ENCODE assay signal across 7 mouse cellular contexts in the genomic region with DNA sequence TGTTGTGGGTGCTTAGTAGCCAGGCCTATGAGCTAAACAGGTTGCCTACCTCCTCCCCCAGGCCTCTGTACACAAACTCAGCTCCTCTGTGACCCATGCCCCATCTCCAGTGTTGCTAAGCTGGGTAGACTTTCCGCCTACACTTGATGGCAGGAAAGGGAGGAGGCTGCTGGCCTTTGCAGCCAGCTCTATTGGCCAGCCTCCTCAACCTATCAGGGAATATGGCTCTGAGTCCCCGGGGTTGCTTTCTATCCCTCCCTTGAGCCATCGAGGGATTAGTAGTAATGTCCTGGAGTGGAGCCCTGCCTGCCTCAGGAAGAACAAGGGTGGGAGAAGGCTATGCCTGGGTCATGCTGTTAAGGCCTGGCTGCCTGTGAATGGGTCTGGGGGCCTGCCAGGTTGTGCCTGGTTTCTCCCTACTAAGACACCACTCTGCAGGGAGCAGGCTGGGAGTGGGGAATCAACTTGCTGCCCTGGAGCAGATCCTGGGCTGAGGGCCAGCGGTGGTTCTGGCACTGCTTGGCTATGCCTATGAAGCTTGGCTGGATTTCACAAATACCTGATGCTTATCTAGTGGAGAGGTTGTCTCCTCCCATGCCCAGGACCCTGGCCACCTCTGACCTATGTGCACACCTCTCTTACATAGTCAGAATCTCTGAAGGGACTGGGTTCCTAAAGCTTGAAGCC. TPM values are rescaled to one million over a fixed set of nuclear protein-coding genes. Genes with fewer than 3 reads are reported as not detected.
A peak's percentile ranks its signal among the peaks of the same experiment; 100 is the strongest.
DNase-seq lines count a peak whose midpoint lies in the region; ATAC-seq and TF ChIP-seq lines count a peak whose summit lies in the region.

No protein-coding gene starts in this region.

- no peaks in the 10 kb centered on the region for H3K36me3 ChIP-seq in midbrain, embryonic 13.5 days
- no peaks in the 10 kb centered on the region for H3K36me3 ChIP-seq in midbrain, embryonic 11.5 days (ENCODE audit: control insufficient read depth, insufficient read depth, low read length)
- H3K36me3 ChIP-seq in kidney, postnatal 0 days (ENCODE audit: insufficient read depth, low read length): no peaks in the 10 kb centered on the region
- no peaks in the 10 kb centered on the region for H3K36me3 ChIP-seq in neural tube, embryonic 15.5 days

- no peak overlapping the region for H3K27ac ChIP-seq in midbrain, embryonic 13.5 days
- H3K27ac ChIP-seq in midbrain, embryonic 11.5 days (ENCODE audit: low read depth, low read length): no peak overlapping the region
- H3K27ac ChIP-seq in kidney, postnatal 0 days: peak overlapping the region; percentile 5
- H3K27ac ChIP-seq in neural tube, embryonic 15.5 days (replicated peaks): no peak overlapping the region

- no peaks in the 10 kb centered on the region for H3K27me3 ChIP-seq in midbrain, embryonic 13.5 days
- H3K27me3 ChIP-seq in midbrain, embryonic 11.5 days (ENCODE audit: control insufficient read depth, insufficient read depth, low read length): no peaks in the 10 kb centered on the region
- no peaks in the 10 kb centered on the region for H3K27me3 ChIP-seq in kidney, postnatal 0 days (ENCODE audit: insufficient read depth, low read length)
- H3K27me3 ChIP-seq in neural tube, embryonic 15.5 days (replicated peaks): no peaks in the 10 kb centered on the region

- no peaks in the 10 kb centered on the region for H3K9me3 ChIP-seq in midbrain, embryonic 13.5 days
- no peaks in the 10 kb centered on the region for H3K9me3 ChIP-seq in midbrain, embryonic 11.5 days (ENCODE audit: control insufficient read depth, low read length)
- no peaks in the 10 kb centered on the region for H3K9me3 ChIP-seq in kidney, postnatal 0 days (replicated peaks; ENCODE audit: low read length)
- no peaks in the 10 kb centered on the region for H3K9me3 ChIP-seq in neural tube, embryonic 15.5 days (replicated peaks)

- DNase-seq in midbrain, embryonic 11.5 days (ENCODE audit: low spot score, missing footprints): no peak
- peak; percentile 55 to 76 for DNase-seq in adrenal gland, postnatal 36 days
- peak; percentile 24 for DNase-seq in gastrocnemius, postnatal 25 days
- DNase-seq in kidney, postnatal 0 days (ENCODE audit: low spot score): peak; percentile 31
- no peak for DNase-seq in spleen, postnatal 4 days (ENCODE audit: low spot score in 2 of 2)

- no peak overlapping the region for H3K4me3 ChIP-seq in midbrain, embryonic 13.5 days (replicated peaks)
- H3K4me3 ChIP-seq in midbrain, embryonic 11.5 days (ENCODE audit: low read depth, low read length): no peak overlapping the region
- H3K4me3 ChIP-seq in kidney, postnatal 0 days (replicated peaks; ENCODE audit: low read depth, low read length): no peak overlapping the region
- no peak overlapping the region for H3K4me3 ChIP-seq in neural tube, embryonic 15.5 days (replicated peaks)

- peak; percentile 10; the same call in 1 of the 2 replicates for ATAC-seq in midbrain, embryonic 13.5 days
- ATAC-seq in midbrain, embryonic 11.5 days (ENCODE audit: low FRiP score): no peak
- no peak for ATAC-seq in kidney, postnatal 0 days (replicated peaks; ENCODE audit: low FRiP score, low read depth)
- peak; percentile 48; the same call in 1 of the 2 replicates for ATAC-seq in neural tube, embryonic 15.5 days (ENCODE audit: low FRiP score)

- no peak overlapping the region for H3K9ac ChIP-seq in midbrain, embryonic 13.5 days (replicated peaks)
- H3K9ac ChIP-seq in midbrain, embryonic 11.5 days (ENCODE audit: low read length): no peak overlapping the region
- 0 out of 2 replicates have a peak overlapping the region, but pooled peaks have one; percentile 13 for H3K9ac ChIP-seq in kidney, postnatal 0 days (ENCODE audit: low read depth, low read length)
- no peak overlapping the region for H3K9ac ChIP-seq in neural tube, embryonic 15.5 days (replicated peaks)

- H3K4me2 ChIP-seq in midbrain, embryonic 13.5 days (replicated peaks): no peak overlapping the region
- H3K4me2 ChIP-seq in midbrain, embryonic 11.5 days: no peak overlapping the region
- H3K4me2 ChIP-seq in kidney, postnatal 0 days (ENCODE audit: low read length): no peak overlapping the region
- no peak overlapping the region for H3K4me2 ChIP-seq in neural tube, embryonic 15.5 days

- H3K4me1 ChIP-seq in midbrain, embryonic 13.5 days (replicated peaks): no peaks in the 10 kb centered on the region; the same call in 1 of the 2 replicates
- H3K4me1 ChIP-seq in midbrain, embryonic 11.5 days (ENCODE audit: control insufficient read depth, insufficient read depth, low read length): peaks cover 4% of the 10 kb centered on the region; the same call in 1 of the 2 replicates
- peaks cover 22% of the 10 kb centered on the region for H3K4me1 ChIP-seq in kidney, postnatal 0 days (replicated peaks; ENCODE audit: insufficient read depth, low read length)
- H3K4me1 ChIP-seq in neural tube, embryonic 15.5 days: peaks cover 10% of the 10 kb centered on the region; the same call in 1 of the 2 replicates

- TF ChIP-seq CTCF in kidney, postnatal 0 days (IDR thresholded peaks at IDR 0.05; ENCODE audit: low read depth): no peak

- WGBS in midbrain, embryonic 13.5 days: 52% methylated on average over 4 of the region's 4 CpGs
- WGBS in midbrain, embryonic 11.5 days: 51% methylated on average over 4 of the region's 4 CpGs
- WGBS in kidney, postnatal 0 days: 44% methylated on average over 3 of the region's 4 CpGs
- 58% methylated on average over 4 of the region's 4 CpGs for WGBS in neural tube, embryonic 15.5 days

RNA-seq across cellular contexts. Expression of gene Slc12a7, which starts 40.8 kb away (rescaled TPM):
- polyA plus RNA-seq in midbrain, embryonic 13.5 days (2015; fragmentation: Nextera tagmentation; extraction: Ambion mirVana): 16.0 and 18.5 TPM in 2 replicates
- 34.3 and 38.2 TPM in 2 replicates for polyA plus RNA-seq in midbrain, embryonic 11.5 days (2014; fragmentation: Nextera tagmentation; extraction: Ambion mirVana)
- 10 to 100 TPM; 35.8 to 36.6 TPM for total RNA-seq in adrenal gland, postnatal 36 days (2021)
- 1 to 10 TPM; 3.6 to 8.0 TPM for total RNA-seq in gastrocnemius, postnatal 25 days (2021)
- polyA plus RNA-seq in kidney, postnatal 0 days (2015; fragmentation: Nextera tagmentation; extraction: Ambion mirVana): 14.7 and 16.1 TPM in 2 replicates
- 7.4 and 10.2 TPM in 2 replicates for polyA plus RNA-seq in neural tube, embryonic 15.5 days (2015; fragmentation: Nextera tagmentation; extraction: Ambion mirVana)

Comparison
In these comparisons a context has a peak if more than half of its experiments do, and no peak if none do; other contexts are left out.
1. ATAC-seq: peak in midbrain, embryonic 13.5 days (single experiment) and neural tube, embryonic 15.5 days (single experiment); none in midbrain, embryonic 11.5 days (single experiment) and kidney, postnatal 0 days (single experiment).
2. DNase-seq: peak in adrenal gland, postnatal 36 days (2 of 2), gastrocnemius, postnatal 25 days (single experiment) and kidney, postnatal 0 days (single experiment); none in midbrain, embryonic 11.5 days (single experiment) and spleen, postnatal 4 days (0 of 2).